Mouse (Mus musculus): ENCODE results near the gene Pik3r3. TPM values are rescaled to one million over a fixed set of nuclear protein-coding genes. Genes with fewer than 3 reads are reported as not detected.
"Not testable (repeated sequence)": the region's sequence is repeated elsewhere in the genome, so short reads cannot be mapped to it uniquely, and the experiment has no call there.

The Pik3r3 gene
- polyA plus RNA-seq, 1 experiment from 2014 or later: 25.6 TPM

DNA sequence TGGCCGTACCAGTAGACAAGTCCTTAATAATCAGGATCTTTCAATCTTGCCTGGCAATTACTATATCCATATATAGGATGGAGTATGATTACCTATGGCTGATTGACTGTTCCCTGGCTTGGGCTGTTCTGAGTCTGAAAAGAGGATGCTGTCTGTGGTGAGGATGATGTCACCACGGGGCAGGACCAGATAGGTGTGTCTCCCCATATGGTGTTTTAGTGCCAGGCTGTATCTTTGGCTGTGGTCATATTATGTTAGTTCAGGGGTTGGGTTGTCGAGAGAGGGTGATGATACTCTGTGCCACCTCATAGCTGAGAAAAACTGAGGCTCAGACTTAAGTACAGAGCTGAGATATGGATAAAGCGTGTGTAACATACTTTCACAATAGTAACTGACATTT lies 36.3 kb upstream of the Pik3r3 start:
- H3K9me3 ChIP-seq (replicated peaks): no peaks in the 10 kb centered on the region
- H3K4me3 ChIP-seq: no peak overlapping the region
- H3K36me3 ChIP-seq: no peaks in the 10 kb centered on the region
- H3K4me2 ChIP-seq: no peak overlapping the region
- H3K4me1 ChIP-seq (replicated peaks): peaks cover 15% of the 10 kb centered on the region
- H3K9ac ChIP-seq: no peak overlapping the region
- no peak for ATAC-seq (ENCODE audit: insufficient number of reproducible peaks, low FRiP score)
- no peak overlapping the region for H3K27ac ChIP-seq (ENCODE audit: poor library complexity, severe bottlenecking)
- H3K27me3 ChIP-seq (replicated peaks): no peaks in the 10 kb centered on the region
- WGBS: 74% methylated on average over 4 of the region's 4 CpGs

DNA sequence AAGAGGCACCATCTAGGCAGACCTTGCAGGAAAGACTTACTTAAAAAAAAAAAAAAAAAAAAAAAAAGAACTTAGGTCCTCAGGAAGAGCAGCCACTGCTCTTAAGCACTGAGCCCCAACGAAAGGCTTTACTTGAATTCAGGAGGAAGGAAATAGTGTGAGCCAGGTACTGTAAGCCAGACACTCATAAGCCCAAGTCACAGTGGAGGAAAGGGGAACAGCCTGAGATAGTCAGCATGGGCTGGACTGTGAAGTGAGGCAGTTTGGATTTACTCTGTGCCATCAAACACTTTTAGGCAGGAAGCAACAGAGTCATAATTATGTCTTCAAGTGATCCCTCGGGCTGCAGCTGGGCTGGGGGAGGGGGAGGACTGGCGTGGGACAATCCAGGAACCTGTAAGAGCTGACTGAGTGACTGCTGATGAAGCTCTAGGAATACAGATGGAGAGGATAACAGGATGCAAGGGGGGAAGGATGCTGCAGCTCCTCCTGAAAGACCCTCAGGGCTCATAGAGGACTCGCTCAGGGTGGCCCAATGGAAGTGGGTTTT lies 29.1 kb upstream of the Pik3r3 start:
- H3K36me3 ChIP-seq: no peaks in the 10 kb centered on the region
- H3K4me2 ChIP-seq: no peak overlapping the region
- ATAC-seq (ENCODE audit: insufficient number of reproducible peaks, low FRiP score): no peak
- no peaks in the 10 kb centered on the region for H3K27me3 ChIP-seq (replicated peaks)
- no peaks in the 10 kb centered on the region for H3K9me3 ChIP-seq (replicated peaks)
- H3K4me3 ChIP-seq: no peak overlapping the region
- 48% methylated on average over 4 of the region's 4 CpGs for WGBS
- H3K9ac ChIP-seq: peak overlapping the region; percentile 28; the same call in 1 of the 2 replicates
- peaks cover 16% of the 10 kb centered on the region for H3K4me1 ChIP-seq (replicated peaks)
- no peak overlapping the region for H3K27ac ChIP-seq (ENCODE audit: poor library complexity, severe bottlenecking)

DNA sequence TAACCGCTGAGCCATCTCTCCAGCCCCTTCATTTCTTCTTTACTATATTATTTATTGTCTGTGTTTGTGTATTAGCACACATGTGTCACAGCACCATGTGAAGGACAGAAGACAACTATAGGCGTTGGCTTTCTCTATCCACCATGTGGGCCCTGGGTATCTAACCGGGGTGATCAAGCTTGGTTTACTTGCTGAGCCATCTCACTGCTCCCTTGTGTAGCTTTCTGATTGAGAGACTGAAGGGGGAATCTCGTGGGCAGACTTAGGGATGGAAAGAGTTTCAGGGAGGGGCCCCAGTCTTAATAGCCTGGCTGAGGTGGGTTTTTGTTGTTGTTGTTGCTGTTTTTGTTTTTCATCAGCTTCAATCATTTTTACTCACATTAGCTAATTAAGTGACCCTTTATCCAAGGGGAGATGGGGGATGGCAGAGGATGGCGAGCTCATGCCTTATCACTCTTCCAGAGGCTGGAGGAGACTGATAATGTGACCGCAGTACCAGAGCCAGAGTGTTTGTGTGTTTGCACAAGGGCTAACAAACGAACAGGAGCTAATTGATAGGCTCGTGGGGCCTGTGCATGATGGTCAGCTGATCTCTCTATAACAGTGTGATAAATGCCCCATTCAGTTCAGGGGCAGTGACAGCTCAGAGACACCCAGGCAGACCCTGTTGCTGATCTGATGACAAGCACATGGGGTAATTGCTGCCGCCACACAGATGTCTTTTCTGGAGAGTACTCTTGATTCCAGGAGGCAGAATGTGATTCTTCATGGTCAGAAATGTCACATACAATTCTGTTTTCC lies 27.6 kb upstream of the Pik3r3 start:
- H3K9ac ChIP-seq: no peak overlapping the region
- no peaks in the 10 kb centered on the region for H3K27me3 ChIP-seq (replicated peaks)
- H3K4me2 ChIP-seq: no peak overlapping the region
- H3K9me3 ChIP-seq (replicated peaks): no peaks in the 10 kb centered on the region
- no peak for ATAC-seq (ENCODE audit: insufficient number of reproducible peaks, low FRiP score)
- 31% methylated on average over 9 of the region's 9 CpGs for WGBS
- H3K4me3 ChIP-seq: no peak overlapping the region
- H3K27ac ChIP-seq (ENCODE audit: poor library complexity, severe bottlenecking): no peak overlapping the region
- no peaks in the 10 kb centered on the region for H3K36me3 ChIP-seq
- peaks cover 16% of the 10 kb centered on the region for H3K4me1 ChIP-seq (replicated peaks)

DNA sequence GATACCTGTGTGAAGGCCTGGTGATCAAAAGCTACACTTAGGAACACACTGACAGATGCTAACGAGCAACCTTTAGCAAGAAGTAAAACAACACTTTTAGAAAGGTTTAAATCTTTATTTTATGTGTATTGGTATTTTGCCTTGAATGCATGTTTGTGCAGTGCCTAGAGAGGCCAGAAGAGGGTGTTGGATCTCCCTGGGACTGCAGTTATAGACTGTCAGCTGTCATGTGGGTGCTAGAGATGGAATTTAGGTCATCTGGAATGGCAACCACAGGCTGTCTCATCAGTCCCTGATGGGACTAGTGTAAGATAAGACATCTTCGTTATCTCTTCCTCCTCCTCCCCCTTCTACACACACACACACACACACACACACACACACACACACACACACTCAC lies 23.0 kb upstream of the Pik3r3 start:
- Histone ChIP-seq H3K27ac (ENCODE audit: poor library complexity, severe bottlenecking) (no peak overlapping the region), H3K9me3 (replicated peaks) (no peaks in the 10 kb centered on the region), H3K4me2 (no peak overlapping the region), H3K9ac (no peak overlapping the region), H3K4me1 (replicated peaks) (peaks cover 12% of the 10 kb centered on the region), H3K27me3 (replicated peaks) (no peaks in the 10 kb centered on the region), H3K36me3 (no peaks in the 10 kb centered on the region), H3K4me3 (no peak overlapping the region)
- WGBS: 63% methylated on average over 2 of the region's 2 CpGs
- no peak for ATAC-seq (ENCODE audit: insufficient number of reproducible peaks, low FRiP score)

DNA sequence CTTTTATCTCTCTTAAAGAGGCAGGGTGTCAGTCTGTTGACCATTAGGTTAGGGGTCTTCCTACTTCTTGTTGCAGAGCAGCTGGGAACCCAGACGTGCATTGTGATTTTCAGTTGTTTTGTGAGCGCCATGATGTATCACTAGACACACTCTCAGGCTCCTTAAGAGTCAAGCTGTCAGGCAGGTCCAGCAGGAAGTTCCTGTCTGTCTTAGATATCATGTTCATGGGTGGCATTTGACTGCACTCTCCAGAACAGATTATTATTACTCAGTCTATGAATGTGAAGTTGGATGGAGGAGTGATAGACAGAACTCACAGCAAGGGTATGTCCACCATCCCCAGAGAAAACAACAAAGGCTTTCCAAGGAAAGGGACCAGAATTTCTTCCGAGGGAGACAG lies 17.0 kb upstream of the Pik3r3 start:
- no peaks in the 10 kb centered on the region for H3K4me1 ChIP-seq (replicated peaks)
- no peak overlapping the region for H3K27ac ChIP-seq (ENCODE audit: poor library complexity, severe bottlenecking)
- no peak overlapping the region for H3K4me3 ChIP-seq
- ATAC-seq (ENCODE audit: insufficient number of reproducible peaks, low FRiP score): no peak
- no peak overlapping the region for H3K4me2 ChIP-seq
- 58% methylated on average over 3 of the region's 3 CpGs for WGBS
- H3K9ac ChIP-seq: no peak overlapping the region
- no peaks in the 10 kb centered on the region for H3K27me3 ChIP-seq (replicated peaks)
- no peaks in the 10 kb centered on the region for H3K36me3 ChIP-seq
- no peaks in the 10 kb centered on the region for H3K9me3 ChIP-seq (replicated peaks)

DNA sequence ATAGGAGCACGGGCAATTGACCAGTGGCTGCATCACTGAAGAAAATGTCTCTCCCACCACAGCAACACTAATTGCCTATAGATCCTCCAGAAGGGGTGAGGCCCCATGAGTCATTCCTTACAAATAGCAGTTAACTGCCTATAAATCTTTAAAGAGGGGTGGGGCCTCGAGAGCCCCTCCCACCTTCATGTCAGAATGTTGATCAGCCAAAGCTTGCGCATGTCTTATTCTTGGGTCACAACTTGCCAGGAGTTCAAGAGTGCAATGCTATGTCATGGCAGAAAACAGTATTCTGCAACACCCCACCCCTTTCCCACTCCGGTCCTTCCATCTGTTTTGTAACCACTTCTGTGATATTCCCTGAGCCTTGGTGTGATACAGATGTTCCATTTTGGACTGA lies 14.9 kb upstream of the Pik3r3 start:
- Histone ChIP-seq H3K36me3 (no peaks in the 10 kb centered on the region), H3K9me3 (replicated peaks) (no peaks in the 10 kb centered on the region), H3K9ac (no peak overlapping the region), H3K27ac (ENCODE audit: poor library complexity, severe bottlenecking) (no peak overlapping the region), H3K4me2 (no peak overlapping the region), H3K27me3 (replicated peaks) (no peaks in the 10 kb centered on the region), H3K4me3 (no peak overlapping the region), H3K4me1 (replicated peaks) (no peaks in the 10 kb centered on the region)
- WGBS: 83% methylated on average over 4 of the region's 4 CpGs
- ATAC-seq (ENCODE audit: insufficient number of reproducible peaks, low FRiP score): no peak

DNA sequence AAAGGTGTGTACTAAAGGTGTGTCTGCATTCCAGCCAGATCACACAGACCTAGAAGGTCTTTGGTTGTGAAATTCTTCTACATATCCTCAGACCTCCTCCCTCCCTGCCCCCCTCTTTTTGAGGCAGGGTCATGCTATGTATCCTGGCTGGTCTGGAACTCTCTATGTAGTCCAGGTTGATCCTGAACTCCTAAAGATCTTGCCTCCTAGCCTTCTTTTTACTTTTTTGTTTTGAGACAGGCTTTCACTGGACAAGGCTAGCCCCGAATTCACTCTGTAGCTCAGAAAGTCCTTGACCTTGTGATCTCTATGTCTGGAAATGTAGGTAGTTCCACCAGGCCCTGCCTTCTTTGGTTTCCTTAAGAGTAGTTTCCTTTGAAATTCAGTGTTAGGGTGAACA lies 12.5 kb upstream of the Pik3r3 start:
- Histone ChIP-seq H3K27ac (ENCODE audit: poor library complexity, severe bottlenecking) (no peak overlapping the region), H3K9me3 (replicated peaks) (no peaks in the 10 kb centered on the region), H3K36me3 (no peaks in the 10 kb centered on the region), H3K27me3 (replicated peaks) (no peaks in the 10 kb centered on the region), H3K9ac (no peak overlapping the region), H3K4me1 (replicated peaks) (no peaks in the 10 kb centered on the region), H3K4me2 (no peak overlapping the region), H3K4me3 (no peak overlapping the region)
- WGBS: 79% methylated on average over 1 of the region's 1 CpGs
- ATAC-seq (ENCODE audit: insufficient number of reproducible peaks, low FRiP score): no peak

DNA sequence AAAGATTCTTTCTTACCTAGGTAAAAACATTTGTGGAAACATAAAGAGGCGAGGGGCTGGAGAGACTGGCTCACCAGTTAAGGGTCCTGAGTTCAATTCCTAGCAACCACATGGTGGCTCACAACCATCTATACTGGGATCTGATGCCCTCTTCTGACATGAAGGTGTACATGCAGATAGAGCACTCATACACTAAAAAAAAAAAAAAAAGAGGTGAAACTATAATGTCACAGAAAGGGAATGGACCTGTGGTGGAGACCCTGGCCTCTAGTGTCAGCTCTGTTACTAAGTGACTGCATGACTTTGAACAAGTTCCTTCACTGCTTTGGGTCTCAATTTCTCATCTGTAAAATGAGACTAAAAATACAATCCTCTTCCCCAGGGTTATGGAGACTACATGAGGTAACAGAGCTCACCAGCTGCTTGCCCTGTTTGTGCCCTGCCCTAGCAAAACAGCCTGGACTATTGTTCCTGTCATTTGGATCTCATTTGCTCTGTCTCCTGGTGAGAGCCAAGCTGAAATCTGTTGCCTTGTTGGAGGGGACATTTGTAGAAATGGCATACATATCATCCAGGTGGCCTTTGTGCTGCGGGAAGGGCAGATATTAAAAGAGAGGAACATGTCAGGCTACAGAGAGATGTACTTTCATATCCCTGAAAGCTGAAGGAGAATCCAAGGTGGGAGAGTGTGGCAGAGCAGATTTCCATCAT lies 5.4 kb upstream of the Pik3r3 start:
- H3K27me3 ChIP-seq (replicated peaks): no peaks in the 10 kb centered on the region
- no peak overlapping the region for H3K4me2 ChIP-seq
- H3K4me1 ChIP-seq (replicated peaks): peaks cover 16% of the 10 kb centered on the region
- 81% methylated on average over 2 of the region's 2 CpGs for WGBS
- H3K27ac ChIP-seq (ENCODE audit: poor library complexity, severe bottlenecking): no peak overlapping the region
- no peak for ATAC-seq (ENCODE audit: insufficient number of reproducible peaks, low FRiP score)
- H3K9me3 ChIP-seq (replicated peaks): 0 out of 2 replicates have a peak, but pooled peaks cover 4% of the 10 kb centered on the region
- no peak overlapping the region for H3K4me3 ChIP-seq
- H3K36me3 ChIP-seq: no peaks in the 10 kb centered on the region
- H3K9ac ChIP-seq: no peak overlapping the region

DNA sequence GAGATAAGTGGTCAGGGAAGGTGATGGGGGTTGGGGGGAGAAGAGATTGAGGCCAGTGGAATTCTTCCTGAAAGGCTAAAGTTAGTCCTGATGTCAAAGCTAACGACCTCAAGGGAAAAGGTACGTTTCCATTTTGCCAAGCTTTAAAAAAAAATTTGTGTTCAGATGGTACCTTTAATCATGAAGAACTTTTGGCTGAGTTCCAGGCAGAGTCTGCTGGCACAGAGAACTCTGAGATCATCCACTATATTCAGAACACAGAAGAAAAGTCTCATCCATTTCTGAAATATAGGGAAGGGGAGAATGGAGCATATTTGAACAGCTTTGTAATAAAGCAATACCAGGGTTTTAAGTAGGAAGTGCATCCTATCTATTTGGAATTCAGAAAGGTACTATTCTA lies 4.4 kb upstream of the Pik3r3 start:
- WGBS: 28% methylated on average over 2 of the region's 2 CpGs
- H3K36me3 ChIP-seq: no peaks in the 10 kb centered on the region
- peaks cover 16% of the 10 kb centered on the region for H3K4me1 ChIP-seq (replicated peaks)
- no peaks in the 10 kb centered on the region for H3K27me3 ChIP-seq (replicated peaks)
- H3K4me2 ChIP-seq: no peak overlapping the region
- H3K9me3 ChIP-seq (replicated peaks): 0 out of 2 replicates have a peak, but pooled peaks cover 4% of the 10 kb centered on the region
- no peak overlapping the region for H3K27ac ChIP-seq (ENCODE audit: poor library complexity, severe bottlenecking)
- ATAC-seq (ENCODE audit: insufficient number of reproducible peaks, low FRiP score): no peak
- no peak overlapping the region for H3K4me3 ChIP-seq
- no peak overlapping the region for H3K9ac ChIP-seq

DNA sequence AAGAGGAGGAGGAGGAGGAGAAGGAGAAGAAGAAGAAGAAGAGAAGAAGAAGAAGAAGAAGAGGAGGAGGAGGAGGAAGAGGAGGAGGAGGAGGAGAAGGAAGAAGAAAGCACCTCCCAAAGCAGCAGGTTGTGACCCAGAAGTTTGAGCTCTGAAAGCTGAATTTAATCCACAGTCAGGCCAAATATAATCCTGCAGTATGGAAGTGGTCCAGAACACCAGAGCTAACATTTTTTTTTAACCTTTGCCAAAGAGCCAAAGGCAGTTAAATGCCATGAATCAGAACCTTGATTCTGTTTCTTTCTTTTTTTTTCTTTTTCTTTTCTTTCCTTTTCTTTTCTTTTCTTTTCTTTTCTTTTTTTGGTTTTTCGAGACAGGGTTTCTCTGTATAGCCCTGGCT lies 3.8 kb upstream of the Pik3r3 start:
- H3K27me3 ChIP-seq (replicated peaks); H3K36me3 ChIP-seq; H3K4me2 ChIP-seq; H3K9ac ChIP-seq; H3K27ac ChIP-seq (ENCODE audit: poor library complexity, severe bottlenecking); ATAC-seq (ENCODE audit: insufficient number of reproducible peaks, low FRiP score); H3K9me3 ChIP-seq (replicated peaks); H3K4me3 ChIP-seq: not testable (repeated sequence)
- 77% methylated on average over 1 of the region's 1 CpGs for WGBS
- peaks cover 16% of the 10 kb centered on the region for H3K4me1 ChIP-seq (replicated peaks)

DNA sequence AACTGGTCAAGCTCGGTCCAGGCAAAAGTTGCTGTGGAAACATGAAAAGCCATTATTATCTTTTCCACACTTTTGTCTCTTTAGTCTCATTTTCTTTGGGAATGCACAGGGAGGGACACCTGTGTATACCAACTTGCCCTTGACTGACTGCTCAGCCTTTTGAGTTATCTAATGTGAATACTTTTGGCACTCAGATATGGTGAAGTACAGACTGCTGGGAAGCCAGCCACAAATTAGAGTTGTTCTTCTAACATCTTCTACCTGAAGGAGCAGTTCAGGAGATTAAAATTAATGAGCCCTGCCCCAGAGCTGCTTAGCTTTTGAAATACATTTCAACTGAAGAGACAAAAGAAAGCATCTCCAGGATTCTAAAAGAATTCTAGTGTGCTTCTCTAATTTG lies 2.4 kb upstream of the Pik3r3 start:
- ATAC-seq (ENCODE audit: insufficient number of reproducible peaks, low FRiP score): no peak
- Histone ChIP-seq H3K9me3 (replicated peaks) (0 out of 2 replicates have a peak, but pooled peaks cover 4% of the 10 kb centered on the region), H3K4me1 (replicated peaks) (peaks cover 16% of the 10 kb centered on the region), H3K27me3 (replicated peaks) (no peaks in the 10 kb centered on the region), H3K4me2 (no peak overlapping the region), H3K27ac (ENCODE audit: poor library complexity, severe bottlenecking) (no peak overlapping the region), H3K9ac (no peak overlapping the region), H3K4me3 (no peak overlapping the region), H3K36me3 (no peaks in the 10 kb centered on the region)
- 90% methylated on average over 1 of the region's 1 CpGs for WGBS

Data from heart, embryonic 12.5 days (tissue).